Mouse (Mus musculus): ENCODE data around the gene Spi1. TPM values are rescaled to one million over a fixed set of nuclear protein-coding genes. Genes with fewer than 3 reads are reported as not detected.

The Spi1 gene
- polyA plus RNA-seq, 1 experiment from 2014 or later, result 12.3 TPM

GRCm38 (mm10) chr2:91084179-91084820 is 2.1 kb downstream of the Spi1 start:
- Histone ChIP-seq H3K27me3 (no peaks in the 10 kb centered on the region), H3K4me1 (no peaks in the 10 kb centered on the region), H3K9me3 (replicated peaks) (no peaks in the 10 kb centered on the region), H3K9ac (no peak overlapping the region), H3K4me3 (replicated peaks) (no peak overlapping the region), H3K36me3 (no peaks in the 10 kb centered on the region), H3K27ac (replicated peaks) (no peak overlapping the region), H3K4me2 (replicated peaks) (no peak overlapping the region)
- 78% methylated on average over 15 of the region's 15 CpGs for WGBS
- no peak for ATAC-seq (ENCODE audit: insufficient number of reproducible peaks, low FRiP score, low TSS enrichment, low read depth)

GRCm38 (mm10) chr2:91085494-91086391 is 3.6 kb downstream of the Spi1 start:
- Histone ChIP-seq H3K4me3 (replicated peaks) (no peak overlapping the region), H3K4me1 (no peaks in the 10 kb centered on the region), H3K27ac (replicated peaks) (no peak overlapping the region), H3K36me3 (no peaks in the 10 kb centered on the region), H3K9ac (no peak overlapping the region), H3K9me3 (replicated peaks) (no peaks in the 10 kb centered on the region), H3K27me3 (no peaks in the 10 kb centered on the region), H3K4me2 (replicated peaks) (no peak overlapping the region)
- no peak for ATAC-seq (ENCODE audit: insufficient number of reproducible peaks, low FRiP score, low TSS enrichment, low read depth)
- 87% methylated on average over 14 of the region's 14 CpGs for WGBS

- ATAC-seq (ENCODE audit: insufficient number of reproducible peaks, low FRiP score, low TSS enrichment, low read depth), result no peak
- WGBS, result 65% methylated on average over 9 of the region's 9 CpGs
- H3K4me1 ChIP-seq, result no peaks in the 10 kb centered on the region
- H3K9me3 ChIP-seq (replicated peaks), result no peaks in the 10 kb centered on the region
- no peaks in the 10 kb centered on the region for H3K36me3 ChIP-seq
- no peak overlapping the region for H3K9ac ChIP-seq
- H3K4me3 ChIP-seq (replicated peaks), result no peak overlapping the region
- H3K27me3 ChIP-seq, result no peaks in the 10 kb centered on the region
- H3K27ac ChIP-seq (replicated peaks), result no peak overlapping the region
- no peak overlapping the region for H3K4me2 ChIP-seq (replicated peaks)
These were observed 4.4 kb downstream of the Spi1 start for GRCm38 (mm10) chr2:91086392-91087237.

- Histone ChIP-seq H3K9ac (no peak overlapping the region), H3K4me1 (no peaks in the 10 kb centered on the region), H3K36me3 (no peaks in the 10 kb centered on the region), H3K9me3 (replicated peaks) (no peaks in the 10 kb centered on the region), H3K27ac (replicated peaks) (no peak overlapping the region), H3K27me3 (no peaks in the 10 kb centered on the region), H3K4me2 (replicated peaks) (no peak overlapping the region), H3K4me3 (replicated peaks) (no peak overlapping the region)
- WGBS, result 85% methylated on average over 9 of the region's 9 CpGs
- no peak for ATAC-seq (ENCODE audit: insufficient number of reproducible peaks, low FRiP score, low TSS enrichment, low read depth)
These were observed 5.3 kb downstream of the Spi1 start for GRCm38 (mm10) chr2:91087453-91087852.

GRCm38 (mm10) chr2:91088987-91089386 is 6.8 kb downstream of the Spi1 start:
- Histone ChIP-seq H3K4me1 (no peaks in the 10 kb centered on the region), H3K27ac (replicated peaks) (no peak overlapping the region), H3K27me3 (no peaks in the 10 kb centered on the region), H3K9me3 (replicated peaks) (no peaks in the 10 kb centered on the region), H3K4me3 (replicated peaks) (no peak overlapping the region), H3K36me3 (no peaks in the 10 kb centered on the region), H3K4me2 (replicated peaks) (no peak overlapping the region), H3K9ac (no peak overlapping the region)
- WGBS, result 81% methylated on average over 9 of the region's 9 CpGs
- no peak for ATAC-seq (ENCODE audit: insufficient number of reproducible peaks, low FRiP score, low TSS enrichment, low read depth)

GRCm38 (mm10) chr2:91090208-91090607 is 8.0 kb downstream of the Spi1 start:
- H3K9me3 ChIP-seq (replicated peaks), result no peaks in the 10 kb centered on the region
- H3K36me3 ChIP-seq, result no peaks in the 10 kb centered on the region
- H3K9ac ChIP-seq, result no peak overlapping the region
- no peaks in the 10 kb centered on the region for H3K27me3 ChIP-seq
- ATAC-seq (ENCODE audit: insufficient number of reproducible peaks, low FRiP score, low TSS enrichment, low read depth), result no peak
- H3K4me1 ChIP-seq, result no peaks in the 10 kb centered on the region
- H3K4me3 ChIP-seq (replicated peaks), result no peak overlapping the region
- no peak overlapping the region for H3K4me2 ChIP-seq (replicated peaks)
- H3K27ac ChIP-seq (replicated peaks), result no peak overlapping the region
- 61% methylated on average over 6 of the region's 6 CpGs for WGBS

- H3K9ac ChIP-seq, result no peak overlapping the region
These were observed 8.6 kb downstream of the Spi1 start for GRCm38 (mm10) chr2:91090827-91091226.

GRCm38 (mm10) chr2:91096524-91096923 is 14.3 kb downstream of the Spi1 start:
- Histone ChIP-seq H3K9me3 (replicated peaks) (no peaks in the 10 kb centered on the region), H3K9ac (no peak overlapping the region), H3K4me3 (replicated peaks) (no peak overlapping the region; the same call in 1 of the 2 replicates), H3K36me3 (no peaks in the 10 kb centered on the region), H3K27me3 (no peaks in the 10 kb centered on the region), H3K27ac (replicated peaks) (no peak overlapping the region), H3K4me2 (replicated peaks) (no peak overlapping the region), H3K4me1 (no peaks in the 10 kb centered on the region)
- 64% methylated on average over 14 of the region's 14 CpGs for WGBS
- ATAC-seq (ENCODE audit: insufficient number of reproducible peaks, low FRiP score, low TSS enrichment, low read depth), result no peak

More at GRCm38 (mm10) chr2:91090827-91091226, 8.6 kb downstream of the Spi1 start:
- no peak for ATAC-seq (ENCODE audit: insufficient number of reproducible peaks, low FRiP score, low TSS enrichment, low read depth)
- Histone ChIP-seq H3K4me2 (replicated peaks) (no peak overlapping the region), H3K9me3 (replicated peaks) (no peaks in the 10 kb centered on the region), H3K36me3 (no peaks in the 10 kb centered on the region), H3K27me3 (no peaks in the 10 kb centered on the region), H3K4me3 (replicated peaks) (no peak overlapping the region), H3K27ac (replicated peaks) (no peak overlapping the region), H3K4me1 (no peaks in the 10 kb centered on the region)
- 74% methylated on average over 6 of the region's 6 CpGs for WGBS

- WGBS, result 86% methylated on average over 10 of the region's 10 CpGs
- no peak overlapping the region for H3K9ac ChIP-seq
- H3K4me3 ChIP-seq (replicated peaks), result no peak overlapping the region; the same call in 1 of the 2 replicates
These were observed 14.8 kb downstream of the Spi1 start for GRCm38 (mm10) chr2:91097015-91097414.

GRCm38 (mm10) chr2:91098156-91098555 is 16.0 kb downstream of the Spi1 start:
- Histone ChIP-seq H3K36me3 (no peaks in the 10 kb centered on the region), H3K9me3 (replicated peaks) (no peaks in the 10 kb centered on the region), H3K4me3 (replicated peaks) (no peak overlapping the region), H3K9ac (no peak overlapping the region), H3K4me2 (replicated peaks) (no peak overlapping the region), H3K4me1 (no peaks in the 10 kb centered on the region), H3K27ac (replicated peaks) (no peak overlapping the region), H3K27me3 (no peaks in the 10 kb centered on the region)
- 83% methylated on average over 2 of the region's 2 CpGs for WGBS
- ATAC-seq (ENCODE audit: insufficient number of reproducible peaks, low FRiP score, low TSS enrichment, low read depth), result no peak

More at GRCm38 (mm10) chr2:91097015-91097414, 14.8 kb downstream of the Spi1 start:
- Histone ChIP-seq H3K27me3 (no peaks in the 10 kb centered on the region), H3K4me2 (replicated peaks) (no peak overlapping the region), H3K27ac (replicated peaks) (no peak overlapping the region), H3K4me1 (no peaks in the 10 kb centered on the region), H3K9me3 (replicated peaks) (no peaks in the 10 kb centered on the region), H3K36me3 (no peaks in the 10 kb centered on the region)
- ATAC-seq (ENCODE audit: insufficient number of reproducible peaks, low FRiP score, low TSS enrichment, low read depth), result no peak

Measured in embryonic facial prominence, embryonic 15.5 days (tissue).